Mouse (Mus musculus) cortical plate, adult 2 months (tissue): ENCODE measurements around the gene Tango6.

Experiments
- CTCF ChIP-seq: fragments of 200-500 bp; IDR thresholded peaks from 2 replicates; pipeline ENCODE4 v1.5.1; 2011; ENCODE audit warnings: mild to moderate bottlenecking, control low read depth, low read length; ENCODE audit not compliant: insufficient read depth; ENCODE audit errors: extremely low read depth
- POLR2A ChIP-seq: fragments of 200-500 bp; IDR thresholded peaks from 2 replicates; pipeline ENCODE4 v1.6.1; 2011; ENCODE audit warnings: mild to moderate bottlenecking, low read length, control low read depth; ENCODE audit not compliant: insufficient read depth; ENCODE audit errors: extremely low read depth

- TF ChIP-seq POLR2A (no peak), CTCF (no peak)
Observed at GRCm38 (mm10) chr8:106712487-106712886, 29.6 kb downstream of the Tango6 start.
